Mouse (Mus musculus) embryonic facial prominence, embryonic 14.5 days (tissue): ENCODE results near the gene Ipo9. TPM values are rescaled to one million over a fixed set of nuclear protein-coding genes. Genes with fewer than 3 reads are reported as not detected.
"Not testable (repeated sequence)": the region's sequence is repeated elsewhere in the genome, so short reads cannot be mapped to it uniquely, and the experiment has no call there.

Source experiments
- ATAC-seq: fragments of 200-750 bp; cut with Nextera tagmentation; 2 replicates; pipeline ENCODE4 v1.8.0; 2017; ENCODE audit warnings: low read depth, moderate number of reproducible peaks, moderate TSS enrichment
- DNase-seq: peaks from one replicate; pipeline ENCODE4 v3.0.0-alpha.2; 2015; ENCODE audit warnings: low spot score
- H3K27ac ChIP-seq: fragments of 300-500 bp; sonication (generic); replicated peaks from 2 replicates; pipeline ENCODE4 v1.5.1; 2014; ENCODE audit warnings: low read depth, mild to moderate bottlenecking, low read length, moderate library complexity
- H3K27me3 ChIP-seq: fragments of 300-500 bp; sonication (generic); replicated peaks from 2 replicates; pipeline ENCODE4 v1.6.1; 2014; ENCODE audit warnings: low read length; ENCODE audit not compliant: control insufficient read depth, insufficient read depth
- H3K36me3 ChIP-seq: fragments of 300-500 bp; sonication (generic); 2 replicates; pipeline ENCODE4 v1.6.1; 2014; ENCODE audit warnings: low read length, mixed read lengths; ENCODE audit not compliant: control insufficient read depth, insufficient read depth
- H3K4me1 ChIP-seq: fragments of 300-500 bp; sonication (generic); 2 replicates; pipeline ENCODE4 v1.6.1; 2014; ENCODE audit warnings: antibody characterized with exemption, low read length; ENCODE audit not compliant: control insufficient read depth, insufficient read depth
- H3K4me2 ChIP-seq: fragments of 300-500 bp; sonication (generic); 2 replicates; pipeline ENCODE4 v1.6.1; 2014; ENCODE audit warnings: low read depth, mild to moderate bottlenecking, low read length, moderate library complexity, mixed read lengths
- H3K4me3 ChIP-seq: fragments of 300-500 bp; sonication (generic); 2 replicates; pipeline ENCODE4 v1.5.1; 2014; ENCODE audit warnings: low read depth, mild to moderate bottlenecking, low read length
- H3K9ac ChIP-seq: fragments of 300-500 bp; sonication (generic); 2 replicates; pipeline ENCODE4 v1.6.1; 2014; ENCODE audit warnings: low read depth, mild to moderate bottlenecking, low read length, moderate library complexity, mixed read lengths
- H3K9me3 ChIP-seq: fragments of 300-500 bp; sonication (generic); 2 replicates; pipeline ENCODE4 v1.6.1; 2016; ENCODE audit warnings: low read length; ENCODE audit not compliant: control insufficient read depth
- WGBS: fragments of 180-500 bp; shearing (Covaris S2); extraction: QIAGEN DNeasy Blood & Tissue Kit; methylation state at CpG from one replicate; pipeline ENCODE4 v1.1.7; 2014; 5-methylcytosine and 5-hydroxymethylcytosine counted together
- polyA plus RNA-seq: library from polyadenylated mRNA; unstranded; fragments of >200 nt; fragmentation: Nextera tagmentation; extraction: Ambion mirVana; gene quantifications from 2 replicates; pipeline ENCODE4 v1.2.1, GENCODE M21; 2014

The Ipo9 gene
- polyA plus RNA-seq, 1 experiment from 2014 or later = 103 TPM

DNA sequence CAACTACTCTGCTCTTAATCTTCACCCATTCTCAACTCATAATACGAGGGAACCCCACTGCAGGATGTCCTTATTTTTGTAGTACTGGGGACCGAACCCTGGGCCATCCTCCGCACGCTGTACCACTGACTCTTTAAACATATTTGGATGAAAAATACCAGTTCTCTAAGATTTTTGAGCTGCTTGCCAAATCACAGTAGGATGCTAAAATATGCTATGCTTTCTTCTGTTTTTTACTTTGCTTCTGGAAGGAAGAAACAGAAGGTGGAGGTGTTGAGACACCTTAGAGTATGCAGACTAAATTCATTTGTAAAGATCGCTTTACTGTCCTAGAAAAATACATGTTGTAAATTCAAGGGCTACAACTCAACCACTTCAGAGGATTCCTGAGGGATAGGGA is 46.1 kb downstream of the Ipo9 start:
- Histone ChIP-seq H3K27ac (no peak overlapping the region), H3K4me1 (no peaks in the 10 kb centered on the region), H3K4me2 (no peak overlapping the region), H3K4me3 (no peak overlapping the region), H3K9me3 (no peaks in the 10 kb centered on the region), H3K27me3 (no peaks in the 10 kb centered on the region), H3K36me3 (peaks cover 73% of the 10 kb centered on the region), H3K9ac (no peak overlapping the region)
- DNase-seq (no peak), ATAC-seq (no peak)
- 94% methylated on average over 5 of the region's 5 CpGs for WGBS

- not testable (repeated sequence) for H3K9ac ChIP-seq, H3K9me3 ChIP-seq
- peaks cover 47% of the 10 kb centered on the region for H3K36me3 ChIP-seq
Measured at GRCm38 (mm10) chr1:135381560-135381959, 48.7 kb downstream of the Ipo9 start.

GRCm38 (mm10) chr1:135380071-135380991 is 50.0 kb downstream of the Ipo9 start:
- no peaks in the 10 kb centered on the region for H3K4me1 ChIP-seq
- no peak for DNase-seq
- 76% methylated on average over 15 of the region's 15 CpGs for WGBS
- no peak overlapping the region for H3K9ac ChIP-seq
- no peak overlapping the region for H3K4me2 ChIP-seq
- no peak overlapping the region for H3K4me3 ChIP-seq
- no peak for ATAC-seq
- no peaks in the 10 kb centered on the region for H3K9me3 ChIP-seq
- H3K27me3 ChIP-seq = no peaks in the 10 kb centered on the region
- no peak overlapping the region for H3K27ac ChIP-seq
- H3K36me3 ChIP-seq = peaks cover 34% of the 10 kb centered on the region

More at GRCm38 (mm10) chr1:135381560-135381959, 48.7 kb downstream of the Ipo9 start:
- not testable (repeated sequence) for H3K4me3 ChIP-seq, ATAC-seq, H3K27me3 ChIP-seq, H3K27ac ChIP-seq, H3K4me1 ChIP-seq, H3K4me2 ChIP-seq, DNase-seq
- 58% methylated on average over 6 of the region's 6 CpGs for WGBS

DNA sequence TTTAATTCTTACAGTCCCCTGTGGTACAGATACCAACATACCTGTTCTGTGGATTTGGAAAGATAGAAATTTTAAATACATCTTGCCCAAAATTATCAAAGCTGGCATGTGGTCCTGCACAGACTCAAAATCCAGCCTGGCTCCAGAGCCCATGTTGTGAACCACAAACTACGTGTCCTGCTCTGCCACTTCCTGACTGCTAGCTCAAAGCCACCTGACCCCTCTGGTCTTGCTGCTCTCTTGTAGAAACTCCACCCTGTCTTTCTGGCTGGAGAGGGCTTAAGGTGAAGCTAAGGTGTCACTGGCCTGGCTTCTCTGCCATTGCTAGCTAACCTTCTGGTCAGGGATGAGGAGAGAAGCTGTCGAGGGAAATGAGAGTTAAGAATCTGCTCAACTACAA is 51.3 kb downstream of the Ipo9 start:
- Histone ChIP-seq H3K27me3 (no peaks in the 10 kb centered on the region), H3K4me1 (peaks cover 4% of the 10 kb centered on the region; the same call in 1 of the 2 replicates), H3K4me2 (no peak overlapping the region), H3K9ac (no peak overlapping the region), H3K9me3 (no peaks in the 10 kb centered on the region), H3K27ac (no peak overlapping the region), H3K4me3 (no peak overlapping the region), H3K36me3 (peaks cover 21% of the 10 kb centered on the region)
- no peak for DNase-seq
- no peak for ATAC-seq
- WGBS = 41% methylated on average over 2 of the region's 2 CpGs

GRCm38 (mm10) chr1:135378576-135378975 is 51.7 kb downstream of the Ipo9 start:
- H3K4me1 ChIP-seq = peaks cover 8% of the 10 kb centered on the region; the same call in 1 of the 2 replicates
- H3K27ac ChIP-seq = no peak overlapping the region
- no peak overlapping the region for H3K9ac ChIP-seq
- WGBS = 61% methylated on average over 9 of the region's 9 CpGs
- H3K4me3 ChIP-seq = no peak overlapping the region
- ATAC-seq (no peak), DNase-seq (no peak)
- no peaks in the 10 kb centered on the region for H3K27me3 ChIP-seq
- no peaks in the 10 kb centered on the region for H3K9me3 ChIP-seq
- H3K36me3 ChIP-seq = peaks cover 17% of the 10 kb centered on the region
- no peak overlapping the region for H3K4me2 ChIP-seq

- peak; percentile 90 for ATAC-seq
- Histone ChIP-seq H3K9me3 (no peaks in the 10 kb centered on the region), H3K4me3 (peak within 1 kb of the TSS; percentile 57), H3K4me1 (peaks cover 8% of the 10 kb centered on the region; the same call in 1 of the 2 replicates), H3K9ac (peak within 1 kb of the TSS; percentile 74), H3K27ac (no peak within 1 kb of the TSS), H3K36me3 (no peaks in the 10 kb centered on the region), H3K27me3 (no peaks in the 10 kb centered on the region), H3K4me2 (peak within 1 kb of the TSS; percentile 87)
- DNase-seq = peak; percentile 88
- 0% methylated on average over 11 of the region's 38 CpGs for WGBS
Measured at GRCm38 (mm10) chr1:135374868-135375581, 55.3 kb downstream of the Ipo9 start, which contains the start of gene Shisa4. TSS of gene Shisa4 (minus strand) at chr1:135375237.

DNA sequence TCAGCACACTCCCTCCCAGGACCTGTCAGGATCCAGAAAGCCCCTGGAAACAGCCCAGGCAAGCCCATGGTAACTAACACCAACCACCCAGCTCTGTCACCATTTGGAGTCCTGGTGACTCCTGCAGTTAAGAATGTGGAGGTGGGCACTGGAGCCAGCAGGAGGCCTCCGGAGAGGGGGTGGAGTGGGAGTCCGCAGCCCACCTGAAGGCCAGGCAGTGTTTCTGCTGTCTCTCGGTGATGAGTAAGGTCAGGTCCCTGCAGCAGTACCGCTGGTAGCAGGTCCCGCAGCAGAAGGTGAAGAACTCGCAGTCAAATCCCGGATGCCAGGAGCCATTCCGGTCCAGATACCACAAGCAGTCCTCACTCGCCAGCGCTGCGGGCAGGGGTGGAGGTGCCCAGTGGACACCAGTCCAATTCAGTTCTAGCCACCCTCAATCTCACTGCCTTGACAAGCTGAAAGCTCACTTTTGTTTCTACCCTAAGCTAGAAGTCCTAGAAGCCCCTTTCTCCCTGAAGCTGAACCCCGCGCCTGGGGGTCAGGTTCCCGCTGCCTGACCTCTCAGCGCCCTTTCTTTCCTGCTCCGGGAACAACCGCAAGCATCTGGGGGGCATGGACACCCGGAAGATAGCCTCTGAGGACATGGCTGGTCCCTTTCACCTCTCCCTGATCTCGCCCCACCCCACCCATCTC is 56.0 kb downstream of the Ipo9 start:
- Histone ChIP-seq H3K36me3 (no peaks in the 10 kb centered on the region), H3K27me3 (no peaks in the 10 kb centered on the region), H3K9me3 (no peaks in the 10 kb centered on the region), H3K9ac (peak overlapping the region; percentile 74), H3K4me3 (peak overlapping the region; percentile 57), H3K27ac (no peak overlapping the region), H3K4me2 (peak overlapping the region; percentile 87), H3K4me1 (peaks cover 8% of the 10 kb centered on the region; the same call in 1 of the 2 replicates)
- WGBS = 2% methylated on average over 19 of the region's 19 CpGs
- DNase-seq (no peak), ATAC-seq (no peak)

DNA sequence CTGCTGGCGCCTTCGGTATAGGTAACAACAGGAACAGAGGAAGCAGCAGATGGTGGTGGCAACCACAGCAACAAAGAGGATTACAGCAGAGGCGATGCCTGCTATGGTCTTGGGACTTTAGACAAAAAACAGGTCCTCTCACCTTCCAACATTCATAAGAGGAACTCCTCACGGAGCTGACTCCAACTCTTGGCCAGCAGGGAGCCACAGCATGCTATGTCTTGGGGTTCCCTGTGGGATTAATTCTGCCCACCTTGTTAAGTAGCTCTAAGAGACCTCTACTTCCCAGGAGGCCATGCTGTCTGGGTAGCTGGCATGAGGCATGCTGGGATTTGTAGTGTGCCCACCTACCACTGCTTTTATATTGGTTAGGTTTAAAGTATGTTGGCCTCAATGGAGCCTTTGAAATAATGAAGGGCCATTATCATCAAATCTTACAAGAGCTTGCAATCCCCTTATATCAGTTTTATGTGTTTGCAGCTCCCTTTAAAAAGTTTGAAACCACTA is 57.1 kb downstream of the Ipo9 start:
- no peaks in the 10 kb centered on the region for H3K36me3 ChIP-seq
- peaks cover 8% of the 10 kb centered on the region; the same call in 1 of the 2 replicates for H3K4me1 ChIP-seq
- 70% methylated on average over 4 of the region's 4 CpGs for WGBS
- H3K9ac ChIP-seq = no peak overlapping the region
- no peak overlapping the region for H3K27ac ChIP-seq
- peak overlapping the region; percentile 15; the same call in 1 of the 2 replicates for H3K4me2 ChIP-seq
- H3K27me3 ChIP-seq = no peaks in the 10 kb centered on the region
- DNase-seq (no peak), ATAC-seq (no peak)
- no peaks in the 10 kb centered on the region for H3K9me3 ChIP-seq
- no peak overlapping the region for H3K4me3 ChIP-seq
